Mouse (Mus musculus) skeletal muscle tissue, adult 2 months (tissue): ENCODE measurements around the gene Slc32a1.

Source experiments
- DNase-seq: peaks from one replicate; pipeline ENCODE4 v3.0.0-alpha.2; 2012; ENCODE audit warnings: low read depth, low spot score

The Slc32a1 gene

DNA sequence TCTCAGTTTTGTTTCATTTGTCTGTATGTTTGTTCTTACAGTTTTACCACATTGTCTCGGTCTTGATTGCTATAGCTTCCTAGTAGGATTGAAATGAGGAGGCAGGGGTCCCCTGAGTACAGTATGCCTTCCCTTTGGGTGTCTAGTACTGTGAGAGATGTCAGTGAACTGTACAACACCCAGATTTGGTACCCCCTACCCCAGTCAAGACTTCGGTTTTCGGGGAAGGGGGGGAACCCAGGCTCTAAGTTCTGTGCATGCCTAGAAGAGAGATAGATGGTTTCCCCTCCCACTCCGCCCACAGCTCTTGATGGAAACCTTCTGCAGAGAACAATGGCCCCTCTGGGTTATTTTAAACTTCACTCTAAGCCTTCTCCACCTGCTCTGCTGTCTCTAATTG, 54.5 kb downstream of the Slc32a1 start, which contains the start of gene Ppp1r16b:
Ppp1r16b (plus strand) TSS at position 301 of the 400 bp plus-strand sequence.
- no peak for DNase-seq
